Mouse (Mus musculus) liver, adult 2 months (tissue): ENCODE measurements around the gene C2cd2l. TPM values are rescaled to one million over a fixed set of nuclear protein-coding genes. Genes with fewer than 3 reads are reported as not detected.

Experiments used
- DNase-seq: peaks from one replicate; pipeline ENCODE4 v3.0.0-alpha.2; 2011; ENCODE audit warnings: low read depth, low spot score; ENCODE audit errors: extremely low read depth
- H3K27ac ChIP-seq: fragments of 200-500 bp; replicated peaks from 2 replicates; pipeline ENCODE4 v1.5.1; 2012; ENCODE audit warnings: low read depth, mild to moderate bottlenecking, control low read depth, inconsistent platforms, low read length; ENCODE audit not compliant: insufficient read depth
- H3K27me3 ChIP-seq: fragments of 200-500 bp; 2 replicates; pipeline ENCODE4 v1.6.1; 2012; ENCODE audit warnings: mild to moderate bottlenecking, moderate library complexity, low read length, inconsistent platforms; ENCODE audit not compliant: control insufficient read depth, insufficient read depth
- H3K36me3 ChIP-seq: fragments of 200-500 bp; 2 replicates; pipeline ENCODE4 v1.6.1; 2012; ENCODE audit warnings: low read length, inconsistent platforms; ENCODE audit not compliant: control insufficient read depth, insufficient read depth
- H3K4me1 ChIP-seq: fragments of 200-500 bp; 2 replicates; pipeline ENCODE4 v1.6.1; 2011; ENCODE audit warnings: low read length; ENCODE audit not compliant: control insufficient read depth, insufficient read depth
- H3K4me3 ChIP-seq: fragments of 200-500 bp; 2 replicates; pipeline ENCODE4 v1.5.1; 2011; ENCODE audit warnings: low read depth, mild to moderate bottlenecking, control low read depth, low read length, moderate library complexity; ENCODE audit not compliant: insufficient read depth
- H3K79me2 ChIP-seq: fragments of 200-500 bp; 2 replicates; pipeline ENCODE4 v1.6.1; 2012; ENCODE audit warnings: inconsistent platforms, mild to moderate bottlenecking, low read length, moderate library complexity; ENCODE audit not compliant: control insufficient read depth, insufficient read depth
- H3K9ac ChIP-seq: fragments of 200-500 bp; 2 replicates; pipeline ENCODE4 v1.6.1; 2012; ENCODE audit warnings: low read depth, mild to moderate bottlenecking, control low read depth, inconsistent platforms, low read length
- CTCF ChIP-seq: fragments of 200-500 bp; IDR thresholded peaks from 2 replicates; pipeline ENCODE4 v1.5.1; 2011; ENCODE audit warnings: low read depth, low read length, control low read depth
- POLR2A ChIP-seq: fragments of 200-500 bp; IDR thresholded peaks from 2 replicates; pipeline ENCODE4 v1.6.1; 2011; ENCODE audit warnings: low read length, control low read depth; ENCODE audit not compliant: insufficient read depth; ENCODE audit errors: extremely low read depth
- WGBS: fragments of 180-500 bp; shearing (Covaris S2); methylation state at CpG from one replicate; pipeline ENCODE4 v1.1.7; 2018; 5-methylcytosine and 5-hydroxymethylcytosine counted together
- polyA plus RNA-seq: library from polyadenylated mRNA; depleted of rRNA; stranded (reverse); fragments of >200 nt; gene quantifications from 2 replicates; pipeline ENCODE4 v1.2.3, GENCODE M21; 2012
- total RNA-seq: library from RNA; depleted of rRNA; stranded (reverse); fragments of >200 nt; gene quantifications from 2 replicates; pipeline ENCODE4 v1.2.3, GENCODE M21; 2014

Gene C2cd2l
- total and polyA plus RNA-seq, 2 experiments, result 5.2 to 60.9 TPM

DNA sequence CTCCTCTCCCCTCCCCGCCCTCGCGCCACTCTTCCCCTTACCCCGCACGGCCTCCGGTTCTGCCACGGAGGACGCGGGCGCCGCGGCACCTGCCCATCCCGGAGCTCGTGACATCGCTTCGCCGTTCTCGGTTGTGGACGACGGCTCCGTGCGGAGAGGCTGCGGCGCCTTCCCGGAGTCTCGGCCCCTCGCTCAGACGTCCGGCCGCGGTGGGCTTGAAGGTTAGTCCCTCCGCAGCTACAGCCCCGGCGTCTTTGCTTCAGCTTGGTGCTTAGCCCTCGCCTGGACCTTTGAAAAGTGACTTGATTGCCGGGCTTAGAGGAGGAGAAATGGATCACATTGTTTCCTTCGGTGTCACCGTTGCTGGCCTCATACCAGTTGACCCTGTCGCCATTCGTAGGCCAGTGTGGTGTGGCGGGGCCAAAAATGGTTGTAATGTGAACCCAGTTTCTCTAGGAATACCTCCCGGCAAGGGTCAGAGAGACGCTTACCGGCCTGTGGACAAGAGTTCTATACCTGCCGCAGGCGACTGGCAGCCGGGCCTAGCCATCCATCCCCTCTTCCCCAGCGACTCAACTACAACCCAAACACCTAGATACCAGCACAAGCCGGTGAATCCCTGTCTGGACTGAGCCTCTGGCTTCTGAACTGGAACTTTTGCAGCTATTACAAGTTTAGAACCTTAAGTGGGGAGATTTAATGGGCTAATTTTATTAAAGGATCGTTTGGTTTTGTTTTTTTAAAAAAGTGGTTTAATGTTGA is 15.4 kb upstream of the C2cd2l start:
- WGBS, result under 1% methylated on average over 46 of the region's 50 CpGs
- peak; percentile 68 for DNase-seq
- peak overlapping the region; percentile 75 for H3K4me3 ChIP-seq
- H3K36me3 ChIP-seq, result peaks cover 24% of the 10 kb centered on the region; the same call in 1 of the 2 replicates
- no peaks in the 10 kb centered on the region for H3K27me3 ChIP-seq
- H3K9ac ChIP-seq, result peak overlapping the region; percentile 91
- peaks cover 6% of the 10 kb centered on the region for H3K4me1 ChIP-seq
- no peaks in the 10 kb centered on the region; the same call in 1 of the 2 replicates for H3K79me2 ChIP-seq
- TF ChIP-seq CTCF (no peak), POLR2A (no peak)
- peak overlapping the region; percentile 62 for H3K27ac ChIP-seq

DNA sequence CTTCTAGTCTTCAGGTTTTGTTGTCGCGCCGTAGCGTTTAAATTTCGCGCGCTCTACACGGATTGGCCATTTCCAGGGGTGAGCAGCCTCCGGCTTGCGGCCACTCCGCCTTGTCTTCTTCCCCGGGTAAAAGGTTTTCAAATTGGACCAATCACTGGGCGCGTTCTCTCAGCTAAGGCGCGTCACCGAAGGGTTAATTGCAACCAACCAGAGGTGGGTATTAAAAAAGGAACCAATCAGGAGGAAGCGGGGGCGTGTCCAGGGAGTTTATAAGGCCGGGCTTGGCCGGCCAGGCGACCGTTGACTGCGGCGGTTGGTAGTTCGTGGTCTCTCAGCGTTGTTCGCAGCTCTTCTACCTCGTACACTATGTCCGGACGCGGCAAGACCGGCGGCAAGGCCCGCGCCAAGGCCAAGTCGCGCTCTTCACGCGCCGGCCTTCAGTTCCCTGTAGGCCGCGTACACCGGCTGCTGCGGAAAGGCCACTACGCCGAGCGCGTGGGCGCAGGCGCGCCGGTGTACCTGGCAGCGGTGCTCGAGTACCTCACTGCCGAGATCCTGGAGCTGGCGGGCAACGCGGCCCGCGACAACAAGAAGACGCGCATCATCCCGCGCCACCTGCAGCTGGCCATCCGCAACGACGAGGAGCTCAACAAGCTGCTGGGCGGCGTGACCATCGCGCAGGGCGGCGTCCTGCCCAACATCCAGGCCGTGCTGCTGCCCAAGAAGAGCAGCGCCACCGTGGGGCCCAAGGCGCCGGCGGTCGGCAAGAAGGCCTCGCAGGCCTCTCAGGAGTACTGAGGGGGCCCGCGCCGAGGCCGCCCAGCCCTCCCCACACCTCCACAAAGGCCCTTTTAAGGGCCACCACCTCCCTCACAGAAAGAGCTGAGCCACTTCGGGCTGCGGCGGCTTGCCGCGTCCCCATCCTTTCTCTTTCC is 14.6 kb upstream of the C2cd2l start, which contains the start of gene H2afx:
Gene H2afx, plus strand, starts transcription at position 299 of the 935 bp plus-strand sequence.
- TF ChIP-seq POLR2A (peak; percentile 99), CTCF (peak; percentile 49)
- Histone ChIP-seq H3K4me3 (peak within 1 kb of the TSS; percentile 75), H3K4me1 (peaks cover 6% of the 10 kb centered on the region), H3K79me2 (no peaks in the 10 kb centered on the region; the same call in 1 of the 2 replicates), H3K36me3 (peaks cover 24% of the 10 kb centered on the region; the same call in 1 of the 2 replicates), H3K27me3 (no peaks in the 10 kb centered on the region), H3K9ac (peak within 1 kb of the TSS; percentile 91), H3K27ac (peak within 1 kb of the TSS; percentile 62)
- DNase-seq, result peak; percentile 98
- under 1% methylated on average over 91 of the region's 91 CpGs for WGBS

DNA sequence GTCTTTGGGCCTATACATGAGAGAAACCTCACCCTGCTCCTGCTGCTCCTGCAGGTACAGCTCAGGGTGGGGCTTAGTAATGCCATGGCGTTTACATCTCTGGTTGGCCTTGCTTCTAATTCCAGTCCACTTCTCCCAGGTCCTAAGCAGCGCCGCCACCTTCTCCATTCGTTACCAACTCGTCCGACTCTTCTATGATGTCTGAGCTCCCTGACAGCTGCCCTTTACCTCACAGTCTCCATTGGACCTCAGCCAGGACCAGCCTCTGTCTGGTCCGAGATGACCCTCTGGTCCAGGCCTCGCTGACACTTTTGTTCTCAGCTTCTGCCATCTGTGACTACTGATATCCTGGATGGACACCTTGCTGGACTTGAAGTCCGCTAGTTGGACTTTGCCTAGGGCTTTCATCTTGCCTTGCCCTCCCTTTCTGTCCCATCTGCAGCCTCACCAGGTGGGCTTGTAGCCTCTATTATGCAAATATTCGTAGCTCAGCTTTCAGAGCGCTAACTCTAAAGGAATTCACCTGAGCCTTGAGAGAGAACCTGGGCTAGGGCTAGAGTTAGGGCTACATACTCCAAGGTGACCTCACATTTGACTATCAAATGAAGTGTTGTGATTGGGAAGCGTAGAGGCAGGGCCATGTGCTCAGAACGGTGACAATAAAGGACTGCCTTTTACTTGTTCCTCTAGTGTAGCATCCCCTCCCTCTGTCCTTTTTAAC is 13.0 kb upstream of the C2cd2l start:
- H3K9ac ChIP-seq, result no peak overlapping the region
- no peaks in the 10 kb centered on the region; the same call in 1 of the 2 replicates for H3K79me2 ChIP-seq
- no peaks in the 10 kb centered on the region for H3K27me3 ChIP-seq
- WGBS, result 94% methylated on average over 13 of the region's 13 CpGs
- H3K4me1 ChIP-seq, result peaks cover 6% of the 10 kb centered on the region
- H3K36me3 ChIP-seq, result peaks cover 26% of the 10 kb centered on the region; the same call in 1 of the 2 replicates
- DNase-seq, result no peak
- no peak overlapping the region for H3K4me3 ChIP-seq
- H3K27ac ChIP-seq, result no peak overlapping the region
- TF ChIP-seq POLR2A, result no peak
- TF ChIP-seq CTCF, result no peak

DNA sequence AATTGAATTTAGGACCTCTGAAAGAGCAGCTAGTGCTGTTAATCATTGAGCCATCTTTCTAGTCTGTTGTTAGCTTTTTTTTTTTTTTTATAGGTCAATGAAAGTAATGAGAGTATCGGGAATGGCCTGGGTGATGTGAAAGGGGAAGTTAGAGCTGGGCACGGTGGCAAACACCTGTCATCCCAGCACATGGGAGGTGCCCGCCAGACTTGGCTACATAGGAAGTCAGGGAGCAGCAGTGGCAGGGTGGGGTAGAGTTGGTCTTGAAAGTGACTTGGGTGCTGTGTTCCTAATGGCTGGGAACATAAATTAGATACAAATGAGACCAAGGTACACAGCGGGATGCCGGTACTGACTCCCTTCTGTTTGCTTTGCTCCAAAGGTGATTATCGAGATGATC is 10.7 kb upstream of the C2cd2l start:
- 88% methylated on average over 6 of the region's 6 CpGs for WGBS

DNA sequence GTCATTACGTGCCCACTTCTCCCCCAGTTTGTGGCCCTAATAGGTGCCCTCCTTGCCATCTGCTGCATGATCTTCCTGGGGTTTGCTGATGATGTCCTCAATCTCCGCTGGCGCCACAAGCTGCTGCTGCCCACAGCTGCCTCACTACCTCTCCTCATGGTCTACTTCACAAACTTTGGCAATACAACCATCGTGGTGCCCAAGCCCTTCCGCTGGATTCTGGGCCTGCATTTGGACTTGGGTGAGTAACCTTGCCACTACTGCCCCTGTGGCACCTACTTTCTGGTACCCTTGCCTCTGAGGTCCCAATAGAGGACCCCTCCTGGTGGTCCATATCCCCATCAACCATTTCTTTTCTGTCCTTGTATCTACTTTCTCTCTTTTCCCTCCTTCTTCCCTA is 7.8 kb upstream of the C2cd2l start:
- Histone ChIP-seq H3K27ac (peak overlapping the region; percentile 1), H3K36me3 (peaks cover 20% of the 10 kb centered on the region; the same call in 1 of the 2 replicates), H3K79me2 (peaks cover 8% of the 10 kb centered on the region; the same call in 1 of the 2 replicates), H3K9ac (no peak overlapping the region), H3K4me3 (peak overlapping the region; percentile 13), H3K27me3 (no peaks in the 10 kb centered on the region), H3K4me1 (peaks cover 3% of the 10 kb centered on the region; the same call in 1 of the 2 replicates)
- 79% methylated on average over 5 of the region's 5 CpGs for WGBS
- TF ChIP-seq POLR2A (no peak), CTCF (no peak)
- no peak for DNase-seq

More for the DNA sequence above, 10.7 kb upstream of the C2cd2l start:
- Histone ChIP-seq H3K4me3 (no peak overlapping the region), H3K4me1 (0 out of 2 replicates have a peak, but pooled peaks cover 2% of the 10 kb centered on the region), H3K27ac (no peak overlapping the region), H3K79me2 (peaks cover 8% of the 10 kb centered on the region; the same call in 1 of the 2 replicates), H3K36me3 (peaks cover 26% of the 10 kb centered on the region; the same call in 1 of the 2 replicates), H3K27me3 (no peaks in the 10 kb centered on the region), H3K9ac (no peak overlapping the region)
- DNase-seq, result no peak
- TF ChIP-seq POLR2A (no peak), CTCF (no peak)
